Mouse (Mus musculus) thymus, adult 2 months (tissue): ENCODE results near the gene Olfr1445.

ENCODE experiments used
- CTCF ChIP-seq: fragments of 200-500 bp; IDR thresholded peaks from 2 replicates; pipeline ENCODE4 v1.5.1; 2012; ENCODE audit warnings: mild to moderate bottlenecking, control low read depth, low read length, moderate library complexity, borderline replicate concordance; ENCODE audit not compliant: control insufficient read depth, poor library complexity, insufficient read depth; ENCODE audit errors: extremely low read depth
- POLR2A ChIP-seq: fragments of 200-500 bp; IDR thresholded peaks from 2 replicates; pipeline ENCODE4 v1.6.1; 2012; ENCODE audit warnings: mild to moderate bottlenecking, low read length, control low read depth, moderate library complexity; ENCODE audit not compliant: control insufficient read depth, poor library complexity, insufficient read depth; ENCODE audit errors: extremely low read depth

- TF ChIP-seq CTCF (no peak), POLR2A (no peak)
Measured at GRCm38 (mm10) chr19:12930540-12930939, 46.9 kb downstream of the Olfr1445 start, which contains the start of gene Olfr1449.
